Mouse (Mus musculus) liver, embryonic 14.5 days (tissue): ENCODE data around the gene Stra6l. TPM values are rescaled to one million over a fixed set of nuclear protein-coding genes. Genes with fewer than 3 reads are reported as not detected.

Source experiments
- ATAC-seq: fragments of 200-750 bp; cut with Nextera tagmentation; 2 replicates; pipeline ENCODE4 v1.8.0; 2017; ENCODE audit warnings: moderate number of reproducible peaks, mild to moderate bottlenecking, moderate library complexity; ENCODE audit not compliant: insufficient read depth
- DNase-seq, 3 experiments: peaks; one replicate each; pipeline ENCODE4 v3.0.0-alpha.2; 2012 to 2013; ENCODE audit warnings: low read depth in 3 of 3, low spot score in 3 of 3
- H3K27ac ChIP-seq: fragments of 300-500 bp; sonication (generic); 2 replicates; pipeline ENCODE4 v1.5.1; 2014; ENCODE audit warnings: moderate library complexity, mild to moderate bottlenecking, control low read depth, inconsistent platforms
- H3K27me3 ChIP-seq: fragments of 300-500 bp; sonication (generic); 2 replicates; pipeline ENCODE4 v1.6.1; 2014; ENCODE audit warnings: mild to moderate bottlenecking, low read length, moderate library complexity; ENCODE audit not compliant: control insufficient read depth, insufficient read depth
- H3K36me3 ChIP-seq: fragments of 300-500 bp; sonication (generic); replicated peaks from 2 replicates; pipeline ENCODE4 v1.6.1; 2014; ENCODE audit warnings: low read depth; ENCODE audit not compliant: control insufficient read depth, insufficient read depth
- H3K4me1 ChIP-seq, 2 experiments: fragments of 200-500 bp in 1 of 2; fragments of 300-500 bp in 1 of 2; sonication (generic) in 1 of 2; replicated peaks; 2 replicates each; pipeline ENCODE4 v1.6.1; 2012 to 2014; ENCODE audit warnings: antibody characterized with exemption in 1 of 2, inconsistent platforms in 1 of 2, low read length in 1 of 2; ENCODE audit not compliant: control insufficient read depth in 2 of 2, insufficient read depth in 2 of 2
- H3K4me2 ChIP-seq: fragments of 300-500 bp; sonication (generic); 2 replicates; pipeline ENCODE4 v1.6.1; 2014; ENCODE audit warnings: low read depth, mild to moderate bottlenecking, control low read depth, moderate library complexity
- H3K4me3 ChIP-seq, 2 experiments: fragments of 200-500 bp in 1 of 2; fragments of 300-500 bp in 1 of 2; sonication (generic) in 1 of 2; 2 replicates each; pipeline ENCODE4 v1.5.1; 2012 to 2014; ENCODE audit warnings: low read depth in 2 of 2, low read length in 2 of 2, mild to moderate bottlenecking in 2 of 2, control low read depth in 1 of 2, inconsistent platforms in 1 of 2, moderate library complexity in 1 of 2; ENCODE audit not compliant: insufficient read depth in 1 of 2
- H3K9ac ChIP-seq: fragments of 300-500 bp; sonication (generic); replicated peaks from 2 replicates; pipeline ENCODE4 v1.6.1; 2014; ENCODE audit warnings: mild to moderate bottlenecking, control low read depth, moderate library complexity
- H3K9me3 ChIP-seq: fragments of 300-500 bp; sonication (generic); 2 replicates; pipeline ENCODE4 v1.6.1; 2016; ENCODE audit warnings: low read length, mixed read lengths; ENCODE audit not compliant: control insufficient read depth
- CTCF ChIP-seq: IDR thresholded peaks from 2 replicates; pipeline ENCODE4 v1.5.1; 2016; ENCODE audit warnings: antibody characterized with exemption, low read depth, control low read depth
- EP300 ChIP-seq: IDR thresholded peaks from 2 replicates; pipeline ENCODE4 v1.6.1; 2016; ENCODE audit warnings: antibody characterized with exemption, low read depth
- WGBS: fragments of 180-500 bp; shearing (Covaris S2); extraction: QIAGEN DNeasy Blood & Tissue Kit; methylation state at CpG from one replicate; pipeline ENCODE4 v1.1.7; 2014; ENCODE audit not compliant: insufficient replicate concordance; 5-methylcytosine and 5-hydroxymethylcytosine counted together
- polyA plus RNA-seq, 2 experiments: library from polyadenylated mRNA; depleted of rRNA in 1 of 2; stranded (reverse) in 1 of 2; unstranded in 1 of 2; fragments of >200 nt; fragmentation: Nextera tagmentation in 1 of 2; extraction: Ambion mirVana in 1 of 2; gene quantifications; 2 replicates each; pipeline versions ENCODE4 v1.2.1 to v1.2.3; 2012 to 2014

Gene Stra6l
- polyA plus RNA-seq, 2 experiments, result 4.4 to 4.6 TPM

DNA sequence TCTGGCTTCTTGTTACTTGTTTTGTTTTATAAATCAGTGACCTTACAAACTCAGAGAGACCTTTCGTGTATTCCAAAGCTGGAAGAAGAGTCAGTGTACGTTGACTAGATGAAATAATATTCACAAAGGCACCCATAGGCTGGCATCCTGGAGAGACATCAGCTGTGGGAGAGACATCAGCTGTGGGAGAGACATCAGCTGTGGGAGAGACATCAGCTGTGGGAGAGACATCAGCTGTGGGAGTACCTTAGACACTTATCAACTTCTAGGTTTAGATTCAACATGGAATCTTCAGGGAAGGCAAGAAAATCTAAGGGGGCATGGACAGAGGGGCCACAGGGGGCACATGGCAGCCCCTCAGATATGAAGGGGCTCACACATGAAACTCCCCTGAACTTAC, 2.2 kb upstream of the Stra6l start:
- no peak overlapping the region for H3K27ac ChIP-seq
- no peaks in the 10 kb centered on the region for H3K4me1 ChIP-seq
- no peak for ATAC-seq
- TF ChIP-seq EP300, result no peak
- TF ChIP-seq CTCF, result no peak
- DNase-seq, result no peak
- WGBS, result 57% methylated on average over 2 of the region's 2 CpGs
- no peaks in the 10 kb centered on the region; the same call in 1 of the 2 replicates for H3K27me3 ChIP-seq
- H3K4me3 ChIP-seq, result no peak overlapping the region
- H3K36me3 ChIP-seq, result no peaks in the 10 kb centered on the region
- no peak overlapping the region for H3K9ac ChIP-seq
- no peaks in the 10 kb centered on the region for H3K9me3 ChIP-seq
- no peak overlapping the region for H3K4me2 ChIP-seq

- no peak for TF ChIP-seq EP300
- TF ChIP-seq CTCF, result no peak
- whole genome bisulfite sequencing, result 26% methylated on average over 10 of the region's 10 CpGs
- Histone ChIP-seq H3K27ac (no peak overlapping the region), H3K9ac (no peak overlapping the region), H3K4me3 (peak overlapping the region; percentile 35 to 42), H3K4me2 (peak overlapping the region; percentile 23), H3K36me3 (no peaks in the 10 kb centered on the region), H3K4me1 (no peaks in the 10 kb centered on the region; a peak in 1 of 4 replicates), H3K27me3 (no peaks in the 10 kb centered on the region; the same call in 1 of the 2 replicates), H3K9me3 (no peaks in the 10 kb centered on the region)
- DNase-seq (no peak), ATAC-seq (no peak)
These were observed 327 bp downstream of the Stra6l start for GRCm38 (mm10) chr4:45848825-45849156.

GRCm38 (mm10) chr4:45849419-45849818, 955 bp downstream of the Stra6l start:
- TF ChIP-seq EP300 (no peak), CTCF (no peak)
- H3K4me1 ChIP-seq, result no peaks in the 10 kb centered on the region; a peak in 1 of 4 replicates
- H3K4me2 ChIP-seq, result peak overlapping the region; percentile 23
- H3K9me3 ChIP-seq, result no peaks in the 10 kb centered on the region
- no peak overlapping the region for H3K27ac ChIP-seq
- WGBS, result 25% methylated on average over 1 of the region's 1 CpGs
- no peak overlapping the region for H3K9ac ChIP-seq
- no peaks in the 10 kb centered on the region; the same call in 1 of the 2 replicates for H3K27me3 ChIP-seq
- H3K36me3 ChIP-seq, result no peaks in the 10 kb centered on the region
- no peak for ATAC-seq
- peak overlapping the region; percentile 18 to 42; a peak in 3 of 4 replicates for H3K4me3 ChIP-seq
- DNase-seq, result no peak

- Histone ChIP-seq H3K4me2 (no peak overlapping the region), H3K27ac (no peak overlapping the region), H3K36me3 (no peaks in the 10 kb centered on the region), H3K27me3 (no peaks in the 10 kb centered on the region; the same call in 1 of the 2 replicates), H3K9me3 (no peaks in the 10 kb centered on the region), H3K9ac (no peak overlapping the region), H3K4me3 (no peak overlapping the region), H3K4me1 (no peaks in the 10 kb centered on the region; a peak in 1 of 4 replicates)
- 32% methylated on average over 3 of the region's 3 CpGs for WGBS
- DNase-seq (no peak), ATAC-seq (peak; percentile 64)
- TF ChIP-seq EP300 (no peak), CTCF (no peak)
These were observed 3.2 kb downstream of the Stra6l start for GRCm38 (mm10) chr4:45851640-45852051.

- Histone ChIP-seq H3K9ac (no peak overlapping the region), H3K4me1 (no peaks in the 10 kb centered on the region; a peak in 1 of 4 replicates), H3K36me3 (no peaks in the 10 kb centered on the region), H3K9me3 (no peaks in the 10 kb centered on the region), H3K4me3 (no peak overlapping the region), H3K27me3 (no peaks in the 10 kb centered on the region; the same call in 1 of the 2 replicates), H3K27ac (no peak overlapping the region), H3K4me2 (no peak overlapping the region)
- ATAC-seq (no peak), DNase-seq (no peak)
- TF ChIP-seq EP300 (no peak), CTCF (no peak)
- WGBS, result 63% methylated on average over 15 of the region's 15 CpGs
These were observed 5.2 kb downstream of the Stra6l start for GRCm38 (mm10) chr4:45853496-45854246.
